Mouse (Mus musculus) kidney, embryonic 14.5 days (tissue): ENCODE measurements around the gene Bpifc. TPM values are rescaled to one million over a fixed set of nuclear protein-coding genes. Genes with fewer than 3 reads are reported as not detected.

Experiments
- ATAC-seq: fragments of 200-750 bp; cut with Nextera tagmentation; 2 replicates; pipeline ENCODE4 v1.8.0; 2017; ENCODE audit warnings: moderate number of reproducible peaks, mild to moderate bottlenecking, moderate TSS enrichment, moderate library complexity; ENCODE audit not compliant: low FRiP score, low TSS enrichment
- H3K27ac ChIP-seq: fragments of 300-500 bp; sonication (generic); 2 replicates; pipeline ENCODE4 v1.5.1; 2014; ENCODE audit warnings: low read depth, mild to moderate bottlenecking, low read length, moderate library complexity, mixed read lengths
- H3K27me3 ChIP-seq: fragments of 300-500 bp; sonication (generic); 2 replicates; pipeline ENCODE4 v1.6.1; 2014; ENCODE audit warnings: mild to moderate bottlenecking, low read length; ENCODE audit not compliant: control insufficient read depth, insufficient read depth
- H3K36me3 ChIP-seq: fragments of 300-500 bp; sonication (generic); 2 replicates; pipeline ENCODE4 v1.6.1; 2014; ENCODE audit warnings: low read length, mixed read lengths; ENCODE audit not compliant: control insufficient read depth, insufficient read depth
- H3K4me1 ChIP-seq: fragments of 300-500 bp; sonication (generic); 2 replicates; pipeline ENCODE4 v1.6.1; 2014; ENCODE audit warnings: low read length, mixed read lengths; ENCODE audit not compliant: control insufficient read depth, insufficient read depth
- H3K4me2 ChIP-seq: fragments of 300-500 bp; sonication (generic); replicated peaks from 2 replicates; pipeline ENCODE4 v1.6.1; 2014; ENCODE audit warnings: low read depth, mild to moderate bottlenecking, low read length
- H3K4me3 ChIP-seq: fragments of 300-500 bp; sonication (generic); 2 replicates; pipeline ENCODE4 v1.5.1; 2014; ENCODE audit warnings: mild to moderate bottlenecking, low read length
- H3K9ac ChIP-seq: fragments of 300-500 bp; sonication (generic); 2 replicates; pipeline ENCODE4 v1.6.1; 2014; ENCODE audit warnings: low read depth, mild to moderate bottlenecking, low read length, moderate library complexity
- H3K9me3 ChIP-seq: fragments of 300-500 bp; sonication (generic); 2 replicates; pipeline ENCODE4 v1.6.1; 2016; ENCODE audit warnings: low read length; ENCODE audit not compliant: control insufficient read depth
- WGBS: fragments of 180-500 bp; shearing (Covaris S2); extraction: QIAGEN DNeasy Blood & Tissue Kit; methylation state at CpG from one replicate; pipeline ENCODE4 v1.1.7; 2014; 5-methylcytosine and 5-hydroxymethylcytosine counted together
- polyA plus RNA-seq: library from polyadenylated mRNA; unstranded; fragments of >200 nt; fragmentation: Nextera tagmentation; extraction: Ambion mirVana; gene quantifications from 2 replicates; pipeline ENCODE4 v1.2.1, GENCODE M21; 2014

Gene Bpifc
- polyA plus RNA-seq, 1 experiment from 2014 or later = 0.30 TPM

GRCm38 (mm10) chr10:85951765-85952443, 59.8 kb downstream of the Bpifc start:
- Histone ChIP-seq H3K27me3 (no peaks in the 10 kb centered on the region), H3K36me3 (peaks cover 76% of the 10 kb centered on the region)
- 86% methylated on average over 6 of the region's 6 CpGs for WGBS

GRCm38 (mm10) chr10:85948483-85949196, 63.1 kb downstream of the Bpifc start:
- ATAC-seq = no peak
- Histone ChIP-seq H3K9me3 (no peaks in the 10 kb centered on the region), H3K27ac (no peak overlapping the region), H3K36me3 (peaks cover 92% of the 10 kb centered on the region), H3K27me3 (no peaks in the 10 kb centered on the region), H3K4me1 (no peaks in the 10 kb centered on the region), H3K9ac (no peak overlapping the region), H3K4me3 (no peak overlapping the region), H3K4me2 (no peak overlapping the region)
- WGBS = 97% methylated on average over 8 of the region's 8 CpGs

More at GRCm38 (mm10) chr10:85951765-85952443, 59.8 kb downstream of the Bpifc start:
- H3K9ac ChIP-seq = no peak overlapping the region
- no peak overlapping the region for H3K4me2 ChIP-seq
- no peaks in the 10 kb centered on the region for H3K9me3 ChIP-seq
- H3K4me3 ChIP-seq = no peak overlapping the region
- no peak for ATAC-seq
- H3K27ac ChIP-seq = no peak overlapping the region
- no peaks in the 10 kb centered on the region; the same call in 1 of the 2 replicates for H3K4me1 ChIP-seq

GRCm38 (mm10) chr10:85936280-85936965, 75.3 kb downstream of the Bpifc start:
- no peak for ATAC-seq
- WGBS = 96% methylated on average over 6 of the region's 6 CpGs
- Histone ChIP-seq H3K36me3 (peaks cover 51% of the 10 kb centered on the region), H3K4me1 (no peaks in the 10 kb centered on the region), H3K27ac (no peak overlapping the region), H3K9ac (no peak overlapping the region), H3K4me2 (no peak overlapping the region), H3K27me3 (no peaks in the 10 kb centered on the region), H3K4me3 (no peak overlapping the region), H3K9me3 (peaks cover 7% of the 10 kb centered on the region; the same call in 1 of the 2 replicates)

GRCm38 (mm10) chr10:85929962-85930361, 81.7 kb downstream of the Bpifc start:
- H3K27me3 ChIP-seq = peaks cover 9% of the 10 kb centered on the region; the same call in 1 of the 2 replicates
- no peak overlapping the region for H3K4me2 ChIP-seq
- no peaks in the 10 kb centered on the region for H3K9me3 ChIP-seq
- ATAC-seq = no peak
- no peak overlapping the region for H3K9ac ChIP-seq
- H3K4me1 ChIP-seq = no peaks in the 10 kb centered on the region; the same call in 1 of the 2 replicates
- no peak overlapping the region for H3K4me3 ChIP-seq
- H3K36me3 ChIP-seq = no peaks in the 10 kb centered on the region
- WGBS = 89% methylated on average over 11 of the region's 11 CpGs
- no peak overlapping the region for H3K27ac ChIP-seq

GRCm38 (mm10) chr10:85929208-85929591, 82.5 kb downstream of the Bpifc start:
- 39% methylated on average over 11 of the region's 11 CpGs for WGBS
- Histone ChIP-seq H3K9me3 (no peaks in the 10 kb centered on the region), H3K4me3 (peak overlapping the region; percentile 54), H3K4me2 (peak overlapping the region; percentile 94; the same call in 1 of the 2 replicates), H3K4me1 (no peaks in the 10 kb centered on the region; the same call in 1 of the 2 replicates), H3K27me3 (peaks cover 9% of the 10 kb centered on the region; the same call in 1 of the 2 replicates), H3K27ac (no peak overlapping the region), H3K9ac (no peak overlapping the region), H3K36me3 (no peaks in the 10 kb centered on the region)
- ATAC-seq = no peak

GRCm38 (mm10) chr10:85928499-85929207, 83.0 kb downstream of the Bpifc start:
- H3K9ac ChIP-seq = peak overlapping the region; percentile 46; the same call in 1 of the 2 replicates
- 2% methylated on average over 63 of the region's 63 CpGs for WGBS
- H3K4me3 ChIP-seq = peak overlapping the region; percentile 54
- H3K36me3 ChIP-seq = no peaks in the 10 kb centered on the region
- peaks cover 9% of the 10 kb centered on the region; the same call in 1 of the 2 replicates for H3K27me3 ChIP-seq
- H3K9me3 ChIP-seq = no peaks in the 10 kb centered on the region
- H3K4me2 ChIP-seq = peak overlapping the region; percentile 94
- H3K4me1 ChIP-seq = no peaks in the 10 kb centered on the region; the same call in 1 of the 2 replicates
- peak; percentile 79 for ATAC-seq
- no peak overlapping the region for H3K27ac ChIP-seq

GRCm38 (mm10) chr10:85927676-85928445, 83.8 kb downstream of the Bpifc start, which contains the start of gene Ascl4:
Gene Ascl4, plus strand, starts transcription at chr10:85927681.
- Histone ChIP-seq H3K4me1 (no peaks in the 10 kb centered on the region; the same call in 1 of the 2 replicates), H3K9ac (peak within 1 kb of the TSS; percentile 46; the same call in 1 of the 2 replicates), H3K4me2 (peak within 1 kb of the TSS; percentile 94), H3K36me3 (no peaks in the 10 kb centered on the region), H3K9me3 (no peaks in the 10 kb centered on the region), H3K27ac (no peak within 1 kb of the TSS), H3K4me3 (peak within 1 kb of the TSS; percentile 54), H3K27me3 (peaks cover 9% of the 10 kb centered on the region; the same call in 1 of the 2 replicates)
- 1% methylated on average over 23 of the region's 23 CpGs for WGBS
- no peak for ATAC-seq
